Mouse (Mus musculus) G1E (cell line): ENCODE measurements around the gene Maco1.

Experiments
- CTCF ChIP-seq: IDR thresholded peaks from 2 replicates; pipeline ENCODE4 v1.5.1; 2012; ENCODE audit warnings: low read depth, low read length, inconsistent platforms, mixed read lengths
- GATA1 ChIP-seq: IDR thresholded peaks from 2 replicates; pipeline ENCODE4 v1.6.1; 2012; ENCODE audit warnings: borderline replicate concordance, low read length, inconsistent platforms, mixed read lengths
- GATA2 ChIP-seq: IDR thresholded peaks from 2 replicates; pipeline ENCODE4 v1.6.1; 2012; ENCODE audit warnings: low read depth, low read length, inconsistent platforms, borderline replicate concordance
- POLR2AphosphoS5 ChIP-seq: IDR thresholded peaks from 2 replicates; pipeline ENCODE4 v1.6.1; 2012; ENCODE audit warnings: low read depth, low read length, inconsistent platforms; ENCODE audit not compliant: insufficient replicate concordance
- TAL1 ChIP-seq: conservative IDR thresholded peaks from 2 replicates; pipeline ENCODE4 v1.6.1; 2012; ENCODE audit warnings: low read depth, low read length, inconsistent platforms, mixed read lengths

DNA sequence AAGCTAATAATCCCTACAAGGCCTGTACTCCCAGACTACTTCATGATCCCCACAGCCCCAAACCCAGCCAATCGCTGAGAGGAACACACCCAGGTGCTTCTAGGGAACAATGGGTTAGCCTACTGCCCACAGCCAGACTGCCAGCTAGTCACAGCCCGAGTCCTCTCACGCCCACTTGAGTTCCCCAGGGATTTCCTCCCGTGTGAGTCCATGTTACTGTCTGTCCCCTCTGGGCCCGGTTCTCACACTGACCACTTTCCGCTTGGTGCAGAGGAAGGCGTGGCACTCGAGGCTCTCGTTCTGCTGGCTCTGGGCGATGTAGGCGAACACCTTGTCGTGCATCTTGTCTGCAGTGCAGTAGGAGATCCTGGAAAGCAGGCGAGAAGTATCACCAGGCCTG, 98.2 kb downstream of the Maco1 start:
- no peak for TF ChIP-seq CTCF
- no peak for TF ChIP-seq GATA1
- TF ChIP-seq GATA2 = no peak
- TF ChIP-seq TAL1 = no peak
- no peak for TF ChIP-seq POLR2AphosphoS5
